Mouse (Mus musculus): ENCODE measurements around the gene Trp53tg5.

The Trp53tg5 gene

DNA sequence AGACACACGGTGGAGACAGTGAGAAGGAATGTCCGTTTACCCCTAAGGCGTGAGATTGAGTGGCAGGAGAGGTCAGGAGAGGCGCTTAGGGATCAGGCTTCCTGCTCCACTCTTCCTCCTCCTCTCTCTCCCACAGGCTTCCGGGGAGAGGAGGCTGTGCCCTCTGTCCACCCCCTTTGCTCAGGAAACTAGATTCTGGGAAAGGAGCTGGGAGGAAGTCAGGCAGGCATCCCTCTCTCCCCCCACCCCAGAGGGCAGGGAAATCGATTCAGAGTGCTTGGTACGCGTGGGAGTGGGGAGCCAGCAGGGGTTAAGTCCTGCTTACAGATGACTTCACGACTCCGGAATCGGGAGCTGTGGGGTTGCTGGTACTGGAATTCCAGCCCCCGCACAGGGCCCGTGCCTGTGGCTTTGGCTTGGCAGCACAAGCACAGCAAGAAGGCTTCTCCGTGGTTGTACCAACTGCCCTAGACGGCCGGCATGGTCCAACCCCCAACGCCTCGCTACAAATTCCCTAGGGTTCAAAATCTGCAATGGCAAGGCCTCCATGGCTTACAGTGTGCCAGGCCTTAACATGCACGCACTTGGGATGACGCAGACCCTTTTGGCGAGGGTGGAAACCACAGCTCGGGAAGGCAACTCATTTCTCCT, 40.9 kb downstream of the Trp53tg5 start:
- DNase-seq (ENCODE audit: low read depth, low spot score), result no peak

DNA sequence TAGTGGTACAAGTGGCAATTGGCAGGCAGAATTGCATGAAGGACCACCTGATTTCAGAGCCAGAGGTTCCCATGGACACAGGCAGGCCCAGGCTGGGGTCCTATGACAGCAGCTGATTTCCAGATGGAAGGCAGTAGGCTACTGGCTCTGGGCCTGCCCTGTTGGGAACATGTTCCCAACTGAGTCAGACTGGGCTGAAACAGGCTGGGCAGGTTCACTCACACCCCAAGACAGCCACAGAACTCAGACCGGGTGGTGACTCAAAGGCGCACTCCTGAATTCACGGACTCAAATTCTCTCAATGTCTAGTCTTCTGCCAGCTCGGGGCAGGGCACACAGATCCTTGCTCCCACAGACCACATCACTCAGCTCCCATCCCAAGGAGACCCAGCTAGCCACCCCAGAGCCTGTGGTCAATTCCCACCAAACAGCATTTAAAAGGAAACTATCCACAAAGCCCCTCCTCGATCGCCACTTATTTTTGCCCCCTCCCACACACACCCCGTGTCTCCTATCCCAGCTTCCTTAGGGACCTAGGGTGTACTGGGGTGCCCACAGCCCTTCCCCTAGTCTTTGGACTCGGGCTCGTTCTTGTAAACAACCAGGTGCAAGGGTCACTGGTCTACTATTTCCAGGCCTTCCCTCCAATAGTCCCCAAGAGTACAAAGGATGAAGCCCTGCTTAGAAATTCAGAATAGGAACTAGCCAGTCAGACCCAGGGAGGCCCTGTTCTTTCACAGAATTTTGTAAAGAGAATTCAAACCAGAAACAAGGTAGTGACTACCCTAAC, 41.7 kb downstream of the Trp53tg5 start:
- no peak for DNase-seq (ENCODE audit: low read depth, low spot score)

DNA sequence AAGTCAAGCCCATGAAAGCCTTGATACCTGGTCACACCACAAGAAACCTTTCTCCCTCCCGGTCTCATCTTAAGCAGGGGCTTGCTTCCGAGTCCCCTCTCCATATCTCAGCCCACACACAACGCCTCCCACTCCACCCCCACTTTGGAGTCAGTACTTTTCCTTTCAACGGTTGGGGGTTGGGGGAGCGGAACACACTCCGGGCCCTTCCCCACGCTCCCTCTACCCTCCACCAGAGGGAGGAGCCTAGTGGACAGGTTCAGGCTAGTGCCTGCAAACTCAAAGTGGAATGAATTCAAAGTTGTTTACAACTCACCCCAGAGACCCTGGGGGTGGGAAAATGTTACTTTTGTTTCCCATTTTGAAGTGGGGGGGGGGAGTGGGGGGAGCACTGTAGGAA, 42.8 kb downstream of the Trp53tg5 start:
- DNase-seq (ENCODE audit: low read depth, low spot score), result no peak

DNA sequence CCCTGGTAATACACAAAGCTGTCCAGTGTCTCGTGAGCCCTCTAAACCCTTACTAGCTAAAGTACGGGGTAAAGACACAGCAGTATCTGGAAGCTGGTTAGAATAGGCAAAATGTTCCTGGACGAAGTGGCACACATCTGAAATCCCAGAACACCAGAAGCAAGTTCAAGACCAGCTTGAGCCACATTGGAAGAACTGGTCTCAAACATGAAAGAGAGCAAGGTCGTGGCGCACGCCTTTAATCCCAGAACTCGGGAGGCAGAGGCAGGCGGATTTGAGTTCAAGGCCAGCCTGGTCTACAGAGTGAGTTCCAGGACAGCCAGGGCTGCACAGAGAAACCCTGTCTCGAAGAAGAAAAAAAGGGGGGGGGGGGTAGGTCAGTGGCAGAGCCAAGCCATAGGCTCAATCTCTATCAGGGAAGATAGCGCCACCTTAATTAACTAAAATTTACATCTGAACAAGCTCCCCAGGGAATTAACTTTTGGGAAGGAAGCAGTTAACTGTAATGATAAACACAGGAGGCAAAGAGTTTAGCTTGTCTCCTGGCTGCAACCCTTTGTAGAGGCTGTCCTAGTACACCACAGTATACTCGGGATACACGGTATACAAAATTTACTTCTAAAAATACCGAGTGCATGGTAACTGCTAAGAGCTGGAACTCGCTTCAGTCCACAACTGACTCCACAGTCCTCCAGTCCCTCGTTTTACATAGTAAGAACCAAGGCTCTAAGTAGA, 43.5 kb downstream of the Trp53tg5 start:
- no peak for DNase-seq (ENCODE audit: low read depth, low spot score)

DNA sequence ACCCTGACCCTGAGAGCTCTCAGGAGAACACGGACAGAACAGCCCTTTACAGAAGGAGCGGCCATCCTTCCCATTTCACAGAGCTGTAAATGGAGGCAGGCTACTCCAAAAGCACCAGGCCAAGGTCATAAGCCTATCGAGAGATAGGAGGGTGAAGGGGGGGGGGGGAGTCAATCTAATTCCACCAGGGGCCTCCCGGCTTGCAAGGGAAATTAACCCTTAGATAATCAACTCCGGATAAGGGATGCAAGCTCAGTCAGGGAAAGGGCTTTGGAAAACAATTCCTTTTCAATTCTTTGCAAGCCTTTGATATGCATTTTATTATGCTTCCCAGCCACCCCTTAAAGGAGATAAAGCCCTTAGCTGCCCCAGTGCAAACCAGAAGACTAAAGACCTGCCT, 45.1 kb downstream of the Trp53tg5 start:
- no peak for DNase-seq (ENCODE audit: low read depth, low spot score)

DNA sequence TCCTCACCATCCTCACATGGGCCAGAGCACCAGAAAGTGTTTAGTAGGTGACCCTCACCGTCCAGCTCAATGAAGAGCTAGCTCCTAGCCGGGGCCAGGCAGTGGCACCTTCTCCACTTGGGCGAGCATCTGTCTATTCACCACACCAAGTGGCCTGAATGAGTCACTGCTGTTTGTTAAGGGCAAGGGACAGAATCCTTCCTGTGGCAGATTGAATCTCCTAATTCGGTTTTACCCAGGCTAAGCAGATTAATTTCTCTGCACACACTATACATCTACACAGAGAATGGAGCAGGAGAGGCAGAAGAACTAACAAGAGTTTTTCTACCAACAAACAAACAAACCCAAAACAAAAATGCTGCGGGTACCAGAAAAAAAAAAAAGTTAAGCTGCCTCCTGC, 46.6 kb downstream of the Trp53tg5 start:
- DNase-seq (ENCODE audit: low read depth, low spot score), result no peak

DNA sequence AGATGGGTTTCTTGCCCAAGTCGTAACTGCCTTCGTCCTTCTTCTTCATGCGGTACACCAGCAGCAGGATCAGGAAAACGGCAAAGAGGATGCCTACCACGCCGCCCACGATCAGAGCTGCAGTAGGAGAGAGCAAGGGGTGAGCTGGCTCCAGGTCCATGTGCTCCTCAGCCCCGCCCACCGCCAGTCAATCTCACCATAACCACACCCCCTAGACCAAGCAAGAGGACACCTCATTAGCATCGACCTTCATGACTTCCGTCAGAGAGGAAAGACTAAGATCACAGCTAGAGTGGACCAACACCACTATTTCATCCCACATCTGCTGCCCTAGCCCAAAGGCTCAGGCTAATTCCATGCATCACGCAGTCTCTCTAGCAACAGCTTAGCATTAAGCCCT, 47.4 kb downstream of the Trp53tg5 start:
- DNase-seq (ENCODE audit: low read depth, low spot score), result no peak

DNA sequence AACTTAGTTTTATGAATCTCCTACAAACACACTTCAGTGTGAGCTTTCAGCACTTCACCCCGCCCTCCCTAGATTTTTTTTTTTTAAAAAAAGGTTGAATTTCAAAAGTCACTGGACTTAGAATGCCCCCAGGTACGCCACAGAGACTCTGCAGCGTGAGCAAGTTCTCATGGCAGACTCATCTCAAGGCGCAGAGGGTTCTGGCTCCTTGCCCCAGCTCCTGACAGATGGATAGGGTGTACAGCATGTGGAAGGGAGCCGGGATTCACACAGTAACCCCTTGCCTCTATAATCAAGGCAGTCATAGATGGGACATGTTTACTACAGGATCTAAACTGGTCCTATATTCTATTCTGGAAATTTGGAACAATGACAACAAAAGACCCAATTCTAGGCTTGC, 48.1 kb downstream of the Trp53tg5 start:
- no peak for DNase-seq (ENCODE audit: low read depth, low spot score)

DNA sequence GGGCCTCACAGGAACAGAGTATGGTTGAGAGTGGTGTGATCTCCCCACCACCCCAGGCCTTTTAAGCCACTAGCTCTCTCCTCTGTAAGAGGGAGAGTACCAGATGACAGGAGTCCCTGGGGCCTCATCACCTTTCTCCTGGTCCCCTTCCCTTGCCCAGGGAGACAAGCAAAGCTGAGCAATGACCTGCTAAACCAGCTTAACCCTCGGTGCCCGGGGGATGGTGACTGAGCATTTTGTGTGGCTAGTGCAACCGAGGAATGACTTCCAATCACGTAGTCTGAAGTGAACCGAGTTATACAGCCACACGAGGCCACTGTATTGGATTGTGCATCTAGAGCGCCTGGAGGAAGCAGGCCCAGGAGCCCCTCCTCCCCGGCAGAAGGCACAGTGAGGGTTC, 49.1 kb downstream of the Trp53tg5 start:
- no peak for DNase-seq (ENCODE audit: low read depth, low spot score)

DNA sequence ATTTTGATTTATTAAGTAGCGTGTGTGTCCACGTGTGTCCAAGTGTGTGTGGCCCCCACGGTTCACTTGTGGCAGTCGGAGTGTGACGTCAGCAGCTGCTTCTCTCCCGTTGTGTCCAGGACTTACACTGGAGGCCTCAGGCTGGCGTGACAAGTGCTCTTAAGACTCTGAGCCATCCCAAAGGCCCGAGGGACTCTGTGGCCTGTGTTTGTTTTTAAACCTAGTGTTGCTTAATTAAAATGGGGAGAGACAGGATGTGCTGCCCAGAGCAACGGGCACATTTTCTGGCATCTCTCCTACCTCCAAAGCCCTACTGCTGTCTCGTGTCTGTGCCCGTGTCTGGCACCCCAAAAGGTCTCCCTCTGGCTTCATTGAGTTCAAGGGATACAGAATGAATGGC, 50.1 kb downstream of the Trp53tg5 start:
- no peak for DNase-seq (ENCODE audit: low read depth, low spot score)

DNA sequence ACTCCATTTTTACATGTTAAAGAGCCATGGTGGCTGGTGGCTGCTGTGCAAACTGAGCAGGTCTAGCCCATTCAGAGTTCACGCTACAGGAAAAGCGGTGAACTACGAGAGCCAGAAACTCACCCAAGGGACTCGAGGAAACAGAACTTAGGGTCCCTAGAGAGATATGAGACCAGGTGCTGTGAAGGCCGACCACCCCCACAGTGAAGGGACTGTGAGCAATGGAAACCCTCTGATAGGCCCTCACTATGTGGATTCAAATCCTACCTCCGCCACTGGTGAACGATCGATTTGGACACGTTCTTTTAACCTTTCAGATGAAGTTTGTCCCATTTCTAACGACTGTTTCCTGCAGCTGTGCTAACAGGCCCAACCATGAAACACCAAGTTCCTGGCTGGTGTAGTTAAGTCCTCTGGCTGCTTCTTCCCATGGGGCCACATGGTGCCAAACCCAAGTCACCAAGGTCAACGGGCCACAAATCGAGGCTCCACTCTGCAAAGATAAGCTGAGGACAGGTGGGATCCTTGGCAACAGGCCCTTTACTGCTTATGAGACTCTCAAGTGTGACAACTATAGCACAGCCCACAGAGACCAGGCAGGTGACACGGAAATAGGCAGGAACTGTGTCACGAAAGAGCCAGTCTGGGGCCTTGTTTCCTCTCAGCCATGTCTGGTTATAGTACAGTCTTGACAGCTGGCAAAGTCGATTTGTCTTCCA, 50.7 kb downstream of the Trp53tg5 start:
- DNase-seq (ENCODE audit: low read depth, low spot score), result no peak

DNA sequence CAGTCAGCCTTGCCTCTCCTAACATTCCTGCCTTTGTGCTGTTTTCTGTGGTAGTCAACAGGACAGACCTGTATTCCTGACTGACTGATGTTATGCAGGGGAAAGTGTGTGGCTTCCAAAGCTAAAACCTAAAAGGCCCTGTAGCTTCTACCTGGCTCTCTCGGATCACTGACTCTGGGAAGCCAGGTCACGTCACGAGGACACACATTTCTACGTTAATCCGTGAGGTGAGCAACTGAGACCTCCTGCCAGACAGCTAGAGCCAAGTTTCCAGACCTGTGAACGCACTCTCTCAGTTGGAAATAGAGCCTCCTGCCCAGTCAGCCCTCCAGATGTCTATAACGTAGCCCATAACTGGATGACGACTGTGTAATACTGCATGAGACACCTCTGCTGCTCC, 51.5 kb downstream of the Trp53tg5 start:
- no peak for DNase-seq (ENCODE audit: low read depth, low spot score)

DNA sequence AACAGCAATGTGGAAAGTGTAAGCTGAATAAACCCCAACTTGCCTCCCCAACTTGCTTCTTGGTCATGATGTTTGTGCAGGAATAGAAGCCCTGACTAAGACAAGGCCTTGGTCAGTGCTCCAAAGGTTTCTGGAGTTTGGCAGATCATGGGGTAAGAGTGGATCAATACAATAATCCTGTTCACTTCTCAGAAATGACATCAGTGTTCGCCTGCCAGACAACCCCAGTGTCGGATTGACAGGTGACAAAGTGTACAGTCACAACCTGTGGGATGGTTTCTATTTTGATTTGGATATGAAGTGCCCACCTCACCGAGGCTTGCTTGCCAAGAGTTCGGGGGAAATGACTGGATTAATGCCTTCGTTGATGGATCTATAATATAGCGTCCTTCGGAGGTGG, 52.2 kb downstream of the Trp53tg5 start:
- no peak for DNase-seq (ENCODE audit: low read depth, low spot score)
